In the genomic region with DNA sequence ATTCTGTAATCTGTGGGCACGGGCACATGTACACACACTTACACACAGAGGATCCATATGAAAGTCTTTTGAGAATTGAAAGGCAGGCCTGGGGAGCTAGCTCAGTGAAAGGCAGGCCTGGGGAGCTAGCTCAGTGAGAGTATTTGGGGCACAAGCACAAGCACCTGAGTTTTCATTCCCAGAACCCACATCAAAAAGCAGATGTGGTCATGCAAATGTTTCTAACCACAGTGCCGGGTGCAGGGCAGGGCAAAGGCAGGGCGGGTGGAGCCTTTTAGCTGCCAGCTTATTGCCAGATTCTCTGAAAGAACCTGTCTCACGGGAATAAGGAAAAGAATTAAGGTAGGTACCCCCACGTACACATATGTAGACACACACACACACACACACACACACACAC, we compare ENCODE assay signal across 1 mouse cellular context.
TF ChIP-seq lines count a peak whose summit lies in the region.

No protein-coding gene starts in this region.

TF ChIP-seq in CH12.LX, 34 proteins besides CTCF, POLR2A, EP300 and RAD21 (continued from another document):
- no peak for TF ChIP-seq UBTF (IDR thresholded peaks at IDR 0.05; ENCODE audit: low read depth, low read length)
- peak; percentile 79 for TF ChIP-seq ETS1 (conservative IDR thresholded peaks at IDR 0.05; ENCODE audit: low read depth, low read length)
TF ChIP-seq in CH12.LX: peak in this region for 9.
